Mouse (Mus musculus) testis, adult 2 months (tissue): ENCODE data around the gene Abcc9.

ENCODE experiments used
- CTCF ChIP-seq: fragments of 200-500 bp; IDR thresholded peaks from 2 replicates; pipeline ENCODE4 v1.5.1; 2012; ENCODE audit warnings: low read depth, mild to moderate bottlenecking, inconsistent platforms, low read length, moderate library complexity; ENCODE audit not compliant: control insufficient read depth, insufficient read depth, insufficient replicate concordance
- POLR2A ChIP-seq: fragments of 200-500 bp; IDR thresholded peaks from 2 replicates; pipeline ENCODE4 v1.6.1; 2012; ENCODE audit warnings: low read depth, mild to moderate bottlenecking, inconsistent platforms, low read length, moderate library complexity; ENCODE audit not compliant: control insufficient read depth

- TF ChIP-seq CTCF (no peak), POLR2A (no peak)
These were observed 158.5 kb downstream of the Abcc9 start for GRCm38 (mm10) chr6:142543648-142544047.
